14 mouse cellular contexts compared by ENCODE assay signal in the genomic region with DNA sequence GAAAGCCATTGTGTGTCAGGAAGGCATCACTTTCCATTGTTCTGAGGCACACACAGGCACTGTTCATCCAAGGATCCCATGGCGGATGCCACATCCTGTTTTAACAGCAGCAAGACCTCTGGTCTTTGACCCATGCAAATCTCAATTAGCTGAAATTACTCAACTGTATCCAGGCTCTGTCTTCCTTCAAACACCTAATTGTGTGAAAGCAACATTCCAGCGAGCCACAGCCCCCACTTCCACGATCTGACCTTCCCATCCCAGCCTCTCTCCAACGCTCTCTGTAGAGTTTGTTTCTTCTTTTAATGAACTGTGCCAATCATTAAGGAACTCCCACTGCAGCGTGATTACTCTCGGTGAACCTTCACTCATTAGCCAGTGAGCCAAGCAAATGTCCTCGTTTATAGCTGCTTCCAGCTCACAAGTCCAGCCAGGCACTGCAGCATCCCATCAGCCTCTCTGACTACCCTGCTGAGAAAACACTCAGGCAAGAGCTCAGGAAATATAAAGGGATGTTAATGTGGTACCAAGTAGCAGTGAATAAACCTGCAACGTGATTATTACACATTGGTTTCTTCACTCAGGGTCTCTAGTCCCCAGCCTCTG.
DNase-seq lines count a peak whose midpoint lies in the region; ATAC-seq and TF ChIP-seq lines count a peak whose summit lies in the region.
"Had no signal": no experiment of that assay in that cellular context is flagged by ENCODE, and none has a peak within 500 bp of the region (broad histone marks: within the 10 kb centered on the region; RNA-seq: fewer than 3 reads in every experiment).

No protein-coding gene starts in this region.

- WGBS in forebrain, embryonic 11.5 days, result 8% methylated on average over 8 of the region's 8 CpGs
- 4% methylated on average over 8 of the region's 8 CpGs for WGBS in forebrain, embryonic 15.5 days
- 14% methylated on average over 8 of the region's 8 CpGs for WGBS in kidney, adult 2 months
- WGBS in midbrain, embryonic 14.5 days, result 7% methylated on average over 8 of the region's 8 CpGs
- WGBS in lung, adult 2 months, result 48% methylated on average over 8 of the region's 8 CpGs

- no peaks in the 10 kb centered on the region for H3K36me3 ChIP-seq in forebrain, embryonic 11.5 days (ENCODE audit: control insufficient read depth, insufficient read depth, low read length)
- H3K36me3 ChIP-seq in forebrain, embryonic 15.5 days, result no peaks in the 10 kb centered on the region
- no peaks in the 10 kb centered on the region for H3K36me3 ChIP-seq in kidney, adult 2 months (ENCODE audit: control insufficient read depth, insufficient read depth, low read length)
- no peaks in the 10 kb centered on the region for H3K36me3 ChIP-seq in midbrain, embryonic 14.5 days (ENCODE audit: control insufficient read depth, insufficient read depth, low read length)
- H3K36me3 ChIP-seq: heart, embryonic 15.5 days; intestine, embryonic 15.5 days had no signal

- peaks cover 17% of the 10 kb centered on the region for H3K27me3 ChIP-seq in forebrain, embryonic 11.5 days (ENCODE audit: control insufficient read depth, insufficient read depth, low read length)
- no peaks in the 10 kb centered on the region for H3K27me3 ChIP-seq in forebrain, embryonic 15.5 days
- H3K27me3 ChIP-seq in kidney, adult 2 months (replicated peaks; ENCODE audit: control insufficient read depth, insufficient read depth, low read length), result no peaks in the 10 kb centered on the region
- no peaks in the 10 kb centered on the region for H3K27me3 ChIP-seq in midbrain, embryonic 14.5 days (ENCODE audit: control insufficient read depth, insufficient read depth, low read length)
- H3K27me3 ChIP-seq: heart, embryonic 15.5 days; intestine, embryonic 15.5 days had no signal

- TF ChIP-seq POLR2A in kidney, adult 2 months (IDR thresholded peaks at IDR 0.05; ENCODE audit: low read depth, low read length), result no peak
- no peak for TF ChIP-seq POLR2A in lung, adult 2 months (IDR thresholded peaks at IDR 0.05; ENCODE audit: borderline replicate concordance, extremely low read depth, low read depth, low read length)

- ATAC-seq in forebrain, embryonic 11.5 days (replicated peaks; ENCODE audit: low FRiP score), result 0 out of 2 replicates have a peak, but pooled peaks have one; percentile 12
- no peak for ATAC-seq in forebrain, embryonic 15.5 days (replicated peaks)
- no peak for ATAC-seq in midbrain, embryonic 14.5 days (ENCODE audit: low FRiP score, low TSS enrichment)
- ATAC-seq in cerebellum, adult (ENCODE audit: insufficient number of reproducible peaks, low FRiP score, low TSS enrichment), result no peak
- ATAC-seq: intestine, embryonic 15.5 days had no signal

- no peaks in the 10 kb centered on the region for H3K9me3 ChIP-seq in forebrain, embryonic 11.5 days (ENCODE audit: control insufficient read depth, low read length)
- no peaks in the 10 kb centered on the region for H3K9me3 ChIP-seq in forebrain, embryonic 15.5 days
- H3K9me3 ChIP-seq in midbrain, embryonic 14.5 days (ENCODE audit: control insufficient read depth, low read length), result no peaks in the 10 kb centered on the region
- H3K9me3 ChIP-seq: heart, embryonic 15.5 days; intestine, embryonic 15.5 days had no signal

- no peak for DNase-seq in forebrain, embryonic 11.5 days (ENCODE audit: low spot score)
- peak; percentile 28 for DNase-seq in embryo, embryonic 11 days
- peak; percentile 21 for DNase-seq in kidney, adult 2 months
- peak; percentile 38 for DNase-seq in midbrain, embryonic 14.5 days
- no peak for DNase-seq in spleen, adult 18-20 months
- DNase-seq in lung, adult 2 months, result no peak
- DNase-seq: cerebellum, postnatal 25 days; gastrocnemius, adult 2 months; layer of hippocampus, postnatal 36 days; thymus, adult 18-20 months had no signal

- H3K4me3 ChIP-seq in forebrain, embryonic 11.5 days (ENCODE audit: low read depth, low read length), result no peak overlapping the region
- H3K4me3 ChIP-seq in forebrain, embryonic 15.5 days, result no peak overlapping the region
- no peak overlapping the region for H3K4me3 ChIP-seq in kidney, adult 2 months (ENCODE audit: insufficient read depth, low read depth, low read length)
- no peak overlapping the region for H3K4me3 ChIP-seq in midbrain, embryonic 14.5 days (replicated peaks; ENCODE audit: low read depth, low read length)
- H3K4me3 ChIP-seq in lung, adult 2 months (replicated peaks; ENCODE audit: extremely low read depth, low read depth, low read length), result no peak overlapping the region
- H3K4me3 ChIP-seq: gastrocnemius, adult 2 months; heart, embryonic 15.5 days; intestine, embryonic 15.5 days had no signal

- no peak overlapping the region for H3K4me2 ChIP-seq in forebrain, embryonic 11.5 days (ENCODE audit: low read depth, low read length, severe bottlenecking)
- no peak overlapping the region for H3K4me2 ChIP-seq in forebrain, embryonic 15.5 days (replicated peaks)
- no peak overlapping the region for H3K4me2 ChIP-seq in midbrain, embryonic 14.5 days (ENCODE audit: low read length)
- H3K4me2 ChIP-seq: heart, embryonic 15.5 days; intestine, embryonic 15.5 days had no signal

- H3K9ac ChIP-seq in forebrain, embryonic 11.5 days (ENCODE audit: low read length), result no peak overlapping the region
- H3K9ac ChIP-seq in forebrain, embryonic 15.5 days (replicated peaks), result no peak overlapping the region
- no peak overlapping the region for H3K9ac ChIP-seq in midbrain, embryonic 14.5 days (replicated peaks; ENCODE audit: low read length)
- H3K9ac ChIP-seq: heart, embryonic 15.5 days; intestine, embryonic 15.5 days had no signal

- no peak overlapping the region for H3K27ac ChIP-seq in forebrain, embryonic 11.5 days (ENCODE audit: low read depth, low read length)
- no peak overlapping the region for H3K27ac ChIP-seq in forebrain, embryonic 15.5 days (replicated peaks)
- no peak overlapping the region for H3K27ac ChIP-seq in kidney, adult 2 months (ENCODE audit: insufficient read depth, low read depth, low read length)
- H3K27ac ChIP-seq in midbrain, embryonic 14.5 days (replicated peaks; ENCODE audit: low read depth, low read length), result no peak overlapping the region
- H3K27ac ChIP-seq: gastrocnemius, adult 2 months; heart, embryonic 15.5 days; intestine, embryonic 15.5 days had no signal

- no peak for TF ChIP-seq CTCF in kidney, adult 2 months (conservative IDR thresholded peaks at IDR 0.05; ENCODE audit: insufficient read depth, insufficient read length, low read depth, low read length)
- TF ChIP-seq CTCF in lung, adult 2 months (IDR thresholded peaks at IDR 0.05; ENCODE audit: insufficient read depth, low read length), result no peak

- peaks cover 10% of the 10 kb centered on the region for H3K4me1 ChIP-seq in forebrain, embryonic 11.5 days (replicated peaks; ENCODE audit: control insufficient read depth, insufficient read depth, low read length)
- peaks cover 4% of the 10 kb centered on the region; the same call in 1 of the 2 replicates for H3K4me1 ChIP-seq in forebrain, embryonic 15.5 days
- no peaks in the 10 kb centered on the region for H3K4me1 ChIP-seq in kidney, adult 2 months (ENCODE audit: control insufficient read depth, insufficient read depth, low read length)
- peaks cover 6% of the 10 kb centered on the region; the same call in 1 of the 2 replicates for H3K4me1 ChIP-seq in midbrain, embryonic 14.5 days (ENCODE audit: control insufficient read depth, insufficient read depth, low read length)
- H3K4me1 ChIP-seq in lung, adult 2 months (ENCODE audit: control insufficient read depth, insufficient read depth, low read length), result no peaks in the 10 kb centered on the region
- H3K4me1 ChIP-seq: intestine, embryonic 15.5 days had no signal

Comparison
In these comparisons a context has a peak if more than half of its experiments do, and no peak if none do; other contexts are left out.
1. DNase-seq: peak in embryo, embryonic 11 days (single experiment), kidney, adult 2 months (single experiment) and midbrain, embryonic 14.5 days (single experiment); none in forebrain, embryonic 11.5 days (single experiment), spleen, adult 18-20 months (0 of 2) and lung, adult 2 months (single experiment).